Mouse (Mus musculus): Measurements from ENCODE around the gene Nfatc2.

DNA sequence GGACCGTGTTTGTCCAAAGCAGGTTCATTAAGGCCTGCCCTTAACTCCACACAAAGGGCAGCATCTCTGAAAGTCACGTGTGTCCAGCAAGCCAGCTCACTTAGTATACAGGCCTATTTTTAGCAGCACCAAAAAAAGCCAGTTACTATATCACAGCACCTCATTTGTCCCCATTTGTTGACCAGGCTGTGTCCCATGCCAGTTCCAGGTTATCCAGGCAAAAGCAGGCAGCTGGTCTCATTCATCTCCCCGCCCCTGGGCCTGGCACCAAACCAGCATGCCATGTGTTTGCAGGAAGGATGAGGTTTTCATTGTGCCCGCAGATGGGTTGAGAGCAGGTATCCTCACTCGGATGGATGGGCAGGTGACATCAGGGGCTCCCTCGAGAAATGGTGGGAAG lies 16.6 kb downstream of the Nfatc2 start:
- no peak for TF ChIP-seq EP300 (IDR thresholded peaks at IDR 0.05; ENCODE audit: insufficient read depth, low read depth, low read length)
- no peak for TF ChIP-seq CTCF (IDR thresholded peaks at IDR 0.05; ENCODE audit: low read depth, low read length)

All from ES-Bruce4 (cell line).